Mouse (Mus musculus): ENCODE measurements at regions not wholly inside any gene's neighbourhood (a gene's known extent, or its start where the extent isn't known, plus 50 kb on each side); places are given as distances from the start of the nearest gene placed in this dataset.

GRCm38 (mm10) chr5:120024071-120024470, 92.2 kb upstream of the Rbm19 start:
- DNase-seq, result no peak
- intact Hi-C loops (cut with DNase I), result no loop called here

- intact Hi-C loops (cut with DNase I), result no loop called here
Measured at GRCm38 (mm10) chr5:120025212-120025611, 91.1 kb upstream of the Rbm19 start.

GRCm38 (mm10) chr5:120030904-120031303, 85.4 kb upstream of the Rbm19 start:
- intact Hi-C loops (cut with DNase I), result no loop called here
- no peak for DNase-seq

More at GRCm38 (mm10) chr5:120025212-120025611, 91.1 kb upstream of the Rbm19 start:
- no peak for DNase-seq

- no peak for DNase-seq
- intact Hi-C loops (cut with DNase I), result no loop called here
Measured at GRCm38 (mm10) chr5:120031614-120032013, 84.7 kb upstream of the Rbm19 start.

- no peak for DNase-seq
- intact Hi-C loops (cut with DNase I), result no loop called here
Measured at GRCm38 (mm10) chr5:120034499-120035077, 81.7 kb upstream of the Rbm19 start.

GRCm38 (mm10) chr5:120035251-120035650, 81.0 kb upstream of the Rbm19 start:
- intact Hi-C loops (cut with DNase I), result no loop called here
- DNase-seq, result no peak

- intact Hi-C loops (cut with DNase I), result no loop called here
- DNase-seq, result no peak
Measured at GRCm38 (mm10) chr5:120037806-120038205, 78.5 kb upstream of the Rbm19 start.

GRCm38 (mm10) chr5:120043786-120044185, 72.5 kb upstream of the Rbm19 start:
- no peak for DNase-seq
- intact Hi-C loops (cut with DNase I), result no loop called here

- DNase-seq, result no peak
- intact Hi-C loops (cut with DNase I), result no loop called here
Measured at GRCm38 (mm10) chr5:120049063-120049781, 67.0 kb upstream of the Rbm19 start.

GRCm38 (mm10) chr5:120050728-120051436, 65.4 kb upstream of the Rbm19 start:
- intact Hi-C loops (cut with DNase I), result no loop called here

GRCm38 (mm10) chr5:120054498-120055167, 61.6 kb upstream of the Rbm19 start:
- DNase-seq, result no peak
- intact Hi-C loops (cut with DNase I), result no loop called here

More at GRCm38 (mm10) chr5:120050728-120051436, 65.4 kb upstream of the Rbm19 start:
- DNase-seq, result no peak
